Mouse (Mus musculus) 3T3-L1 (cell line): ENCODE results near the gene Cd79b.

Experiments used
- DNase-seq: peaks from one replicate; pipeline ENCODE4 v3.0.0-alpha.2; 2015; ENCODE audit warnings: low read depth, low spot score

The Cd79b gene

GRCm38 (mm10) chr11:106318406-106319366 is 4.1 kb upstream of the Cd79b start:
- peak; percentile 21 for DNase-seq

- no peak for DNase-seq
Observed at GRCm38 (mm10) chr11:106317801-106318200, 3.2 kb upstream of the Cd79b start.

DNA sequence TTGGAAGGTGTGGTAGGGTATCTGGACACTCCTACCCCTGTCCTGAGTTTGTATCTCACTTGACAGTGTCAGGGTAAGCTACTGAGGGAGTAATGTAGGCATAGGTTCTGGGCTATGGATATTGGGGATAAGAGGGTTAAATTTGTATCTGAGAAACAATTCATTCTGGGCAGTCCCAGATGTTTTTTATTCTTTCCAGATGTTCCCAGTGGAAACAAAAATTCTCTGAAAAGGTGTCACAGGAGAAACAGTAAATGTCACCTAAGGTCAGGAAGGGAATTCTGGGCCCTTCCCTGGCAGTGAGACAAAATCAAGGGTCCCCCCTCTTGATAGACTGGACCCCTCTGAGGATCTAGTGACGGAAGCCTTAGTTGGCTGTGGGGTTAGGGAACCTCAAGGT is 1.9 kb upstream of the Cd79b start:
- peak; percentile 36 for DNase-seq

GRCm38 (mm10) chr11:106313533-106313932 is 1.0 kb downstream of the Cd79b start:
- DNase-seq = no peak

DNA sequence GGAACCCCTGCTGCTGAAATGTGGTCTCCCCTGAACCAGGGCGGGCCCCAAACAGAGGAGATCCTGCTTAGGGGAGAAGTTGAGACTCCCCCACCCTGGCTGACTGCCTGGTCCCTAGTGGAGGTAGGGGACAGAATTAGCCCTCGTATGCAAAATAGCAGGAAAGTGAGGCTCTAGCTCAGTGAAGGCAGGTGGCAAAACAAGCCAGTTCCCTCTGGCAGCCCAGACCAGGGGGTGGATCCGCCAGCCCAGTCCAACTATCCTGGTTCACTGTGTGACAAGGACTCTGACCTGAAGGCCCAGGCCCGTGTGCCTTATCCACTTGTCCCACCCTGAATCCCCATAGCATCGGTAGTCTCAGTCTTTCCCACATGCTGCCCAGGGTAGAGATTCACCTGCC is 4.4 kb downstream of the Cd79b start:
- no peak for DNase-seq

DNA sequence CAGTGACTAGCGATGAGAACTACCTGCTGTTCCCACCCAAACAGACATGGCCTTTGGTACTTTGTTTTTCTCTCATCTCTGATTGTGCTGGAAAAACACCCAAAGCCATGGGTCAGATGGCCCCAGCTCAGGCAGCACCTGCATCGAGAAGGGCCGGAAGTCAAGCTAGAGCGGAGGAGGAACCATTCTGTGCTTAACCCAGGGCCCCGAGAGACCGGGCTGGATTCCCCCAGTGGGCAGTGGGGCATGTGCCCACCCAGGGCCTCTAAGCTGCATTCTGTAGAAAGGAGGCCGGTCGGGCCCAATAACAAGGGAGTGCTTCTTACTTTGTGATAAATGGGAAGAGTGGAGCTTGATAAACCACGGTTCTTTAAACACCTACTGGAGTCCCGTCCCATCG is 6.4 kb downstream of the Cd79b start:
- no peak for DNase-seq

GRCm38 (mm10) chr11:106307432-106307831 is 7.1 kb downstream of the Cd79b start:
- no peak for DNase-seq

DNA sequence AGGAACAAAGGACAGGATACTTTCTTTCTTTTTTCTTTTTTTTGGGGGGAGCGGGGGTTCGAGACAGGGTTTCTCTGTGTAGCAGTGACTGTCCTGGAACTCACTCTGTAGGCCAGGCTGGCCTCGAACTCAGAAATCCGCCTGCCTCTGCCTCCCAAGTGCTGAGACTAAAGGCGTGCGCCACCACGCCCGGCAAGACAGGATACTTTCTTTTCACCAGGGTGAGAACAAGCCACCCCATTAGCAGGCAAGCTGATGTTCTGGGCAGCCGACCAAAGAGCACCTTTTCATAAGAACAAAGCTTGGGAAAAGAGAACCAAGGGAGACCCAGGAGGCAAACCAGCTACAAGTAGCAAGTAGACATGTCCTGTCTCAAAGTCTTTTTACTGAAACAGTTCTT is 7.8 kb downstream of the Cd79b start:
- DNase-seq = no peak

DNA sequence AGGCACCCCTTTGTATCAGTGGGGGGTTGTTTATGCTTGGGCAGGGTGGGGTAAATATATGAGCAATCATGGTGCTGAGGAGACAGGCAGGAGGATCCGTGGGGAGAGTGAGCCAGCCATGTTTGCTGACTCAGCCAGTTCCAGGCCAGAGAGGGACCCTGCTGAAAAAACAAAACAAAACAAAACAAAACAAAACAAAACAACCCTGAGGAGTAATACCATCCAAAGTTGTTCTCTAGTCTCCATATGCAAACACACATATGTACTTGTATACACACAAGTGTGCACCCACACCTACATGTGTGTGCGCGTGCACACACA is 8.5 kb downstream of the Cd79b start:
- DNase-seq = no peak

DNA sequence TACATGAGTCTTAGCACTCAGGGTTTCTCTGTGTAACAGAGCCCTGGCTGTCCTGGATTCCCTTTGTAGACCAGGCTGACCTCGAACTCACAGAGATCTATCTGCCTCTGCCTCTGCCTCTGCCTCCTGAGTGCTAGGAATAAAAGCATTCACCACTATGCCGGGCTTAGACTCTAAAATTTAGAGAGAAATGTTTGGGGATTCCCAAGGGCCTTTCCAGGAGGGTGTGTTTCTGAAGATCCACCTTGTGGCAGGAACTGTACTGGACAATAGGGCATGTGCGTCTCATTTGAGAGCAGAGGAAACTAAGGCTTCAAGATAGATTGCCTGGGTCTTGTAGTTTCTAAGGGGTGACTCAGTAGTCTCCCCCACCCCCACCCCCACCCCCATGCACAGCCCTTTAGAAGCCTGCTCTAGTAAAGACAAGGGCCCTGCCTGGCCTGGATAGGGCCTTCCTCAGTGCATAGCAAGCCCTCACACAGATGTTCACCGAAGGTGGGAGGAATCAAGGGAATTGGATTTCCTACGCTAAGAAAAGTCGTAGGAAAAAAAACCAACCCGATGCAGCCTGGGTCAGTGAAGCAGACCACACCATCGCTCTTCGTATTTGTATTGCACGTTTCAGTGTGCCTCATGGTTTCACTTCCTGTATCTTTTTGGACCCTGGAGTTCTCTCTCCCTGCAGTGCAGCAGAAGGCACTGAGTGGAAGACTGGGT is 9.1 kb downstream of the Cd79b start:
- no peak for DNase-seq

DNA sequence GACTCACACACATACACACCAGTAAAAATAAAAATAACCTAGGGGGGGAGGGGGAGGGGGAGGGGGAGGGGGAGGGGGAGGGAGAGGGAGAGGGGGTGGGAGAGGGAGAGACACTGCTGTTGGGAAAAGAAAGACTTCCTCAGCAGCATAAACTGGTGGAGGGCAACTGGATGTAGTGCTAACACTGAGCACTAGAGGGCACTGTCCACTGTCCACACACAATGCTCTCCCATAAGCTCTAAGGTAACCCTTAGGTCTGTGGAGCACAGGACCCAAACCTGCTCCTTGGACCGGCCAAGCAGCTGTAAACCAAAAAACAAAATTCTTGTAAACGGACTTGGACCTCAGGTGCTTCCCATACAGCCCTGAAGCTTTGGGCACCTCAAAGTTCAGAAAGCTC is 11.9 kb downstream of the Cd79b start:
- peak; percentile 85 for DNase-seq

DNA sequence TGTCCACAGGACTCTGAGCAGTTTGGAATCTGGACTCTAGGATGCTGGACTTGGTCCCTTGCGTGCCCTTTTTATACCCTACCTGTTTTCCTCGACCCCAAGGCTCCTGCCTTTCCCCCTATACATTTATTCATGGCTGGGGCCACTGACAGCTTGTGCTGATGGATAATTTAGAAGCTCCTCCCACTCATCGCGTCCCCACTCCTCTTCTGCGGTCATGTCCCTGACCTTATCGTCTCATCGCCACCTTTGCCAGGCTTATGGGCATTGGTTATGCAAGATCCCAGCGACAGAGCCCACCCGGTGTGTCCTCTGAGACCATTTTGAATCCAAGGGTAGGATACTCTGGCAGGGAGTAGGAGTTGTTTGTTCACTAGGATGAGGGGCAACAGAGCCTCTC is 12.8 kb downstream of the Cd79b start, which contains the start of gene Gh:
Gene Gh (minus strand): TSS at position 101 of the 400 bp plus-strand sequence.
- DNase-seq = no peak

- no peak for DNase-seq
Observed at GRCm38 (mm10) chr11:106291861-106292260, 22.7 kb downstream of the Cd79b start.

DNA sequence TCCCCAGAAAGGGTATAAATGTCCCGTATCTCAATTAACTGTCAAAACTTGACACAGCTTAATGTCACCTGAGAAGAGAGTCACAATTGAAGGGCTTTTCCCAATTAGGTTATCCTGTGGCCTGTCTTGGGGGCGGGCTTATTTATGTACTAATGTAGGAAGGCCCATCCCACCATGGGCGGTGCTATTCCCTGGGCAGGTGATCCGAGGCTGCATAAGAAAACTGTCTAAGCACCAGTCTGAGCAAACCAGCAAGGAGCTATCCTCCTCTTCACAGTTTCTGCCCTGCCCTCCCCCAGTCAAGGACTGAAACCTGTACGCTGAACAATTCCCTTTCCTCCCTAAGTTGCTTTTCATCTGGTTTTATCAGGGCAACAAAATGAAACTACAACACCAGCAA is 24.2 kb downstream of the Cd79b start:
- DNase-seq = no peak

DNA sequence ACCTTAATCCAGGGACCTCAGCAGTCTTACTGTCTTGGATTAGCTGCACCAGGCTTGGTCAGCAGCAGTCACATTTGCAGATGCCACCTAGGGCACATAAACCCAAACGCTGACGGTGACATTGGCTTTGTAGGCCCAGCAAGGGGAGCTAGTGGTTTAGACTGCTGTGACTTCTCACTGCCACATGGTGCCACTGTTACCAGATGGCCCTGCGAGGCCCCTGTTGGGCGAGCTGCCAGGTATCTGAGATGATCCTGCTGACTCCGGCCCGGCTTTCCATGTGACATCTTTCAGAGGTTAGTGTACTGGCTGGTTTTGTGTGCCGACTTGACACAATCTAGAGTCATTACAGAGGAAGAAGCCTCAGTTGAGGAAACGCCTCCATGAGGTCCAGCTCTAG is 25.2 kb downstream of the Cd79b start:
- no peak for DNase-seq

- peak; percentile 39 for DNase-seq
Observed at GRCm38 (mm10) chr11:106286987-106287386, 27.6 kb downstream of the Cd79b start.

GRCm38 (mm10) chr11:106286206-106286605 is 28.4 kb downstream of the Cd79b start:
- no peak for DNase-seq

GRCm38 (mm10) chr11:106284126-106284525 is 30.4 kb downstream of the Cd79b start:
- no peak for DNase-seq

DNA sequence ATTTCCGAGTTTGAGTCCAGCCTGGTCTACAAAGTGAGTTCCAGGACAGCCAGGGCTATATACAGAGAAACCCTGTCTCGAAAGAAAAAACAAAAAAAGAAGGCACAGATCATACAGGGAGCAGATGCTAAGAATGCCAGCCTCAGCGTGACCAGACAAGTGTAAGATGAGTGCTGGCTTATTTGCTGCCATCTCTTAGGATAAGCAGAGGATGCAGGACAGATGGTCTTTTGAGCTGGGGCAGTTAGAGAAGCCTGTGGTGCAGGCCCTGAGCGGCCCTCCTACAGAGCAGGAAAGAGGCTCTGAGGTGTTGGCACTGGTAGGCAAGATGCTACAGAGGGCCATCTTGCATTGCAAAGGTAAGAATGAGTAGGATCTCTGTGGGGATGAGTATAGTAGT is 31.2 kb downstream of the Cd79b start:
- no peak for DNase-seq

- DNase-seq = peak; percentile 35
Observed at GRCm38 (mm10) chr11:106282452-106282851, 32.1 kb downstream of the Cd79b start.

- DNase-seq = no peak
Observed at GRCm38 (mm10) chr11:106276454-106276853, 38.1 kb downstream of the Cd79b start, which contains the start of gene Tcam1. Gene Tcam1, plus strand, starts transcription at chr11:106276672.

DNA sequence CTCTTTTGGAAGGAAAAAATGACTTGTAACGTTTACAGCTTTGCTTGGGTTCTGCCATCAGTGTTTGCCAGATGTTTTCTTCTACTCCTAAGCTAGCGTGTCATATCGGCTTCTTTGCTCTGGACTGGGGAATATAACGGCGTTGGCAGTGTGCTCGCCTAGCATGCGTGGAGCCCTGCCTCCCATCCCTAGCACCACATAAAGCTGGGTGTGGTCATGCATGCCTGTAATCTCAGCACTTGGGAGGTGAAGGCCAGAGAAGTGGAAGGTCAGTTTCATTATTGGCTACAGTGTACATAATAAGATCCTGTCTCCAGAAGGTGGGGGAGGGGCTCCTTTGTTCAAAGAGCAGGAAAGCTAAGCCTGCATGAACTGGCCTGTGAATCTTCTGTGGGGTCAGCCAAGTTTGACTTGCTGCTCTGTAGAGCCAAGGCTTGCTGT is 39.6 kb downstream of the Cd79b start:
- DNase-seq = peak; percentile 26

- DNase-seq = no peak
Observed at GRCm38 (mm10) chr11:106274374-106274773, 40.2 kb downstream of the Cd79b start.
